Mouse (Mus musculus): ENCODE measurements around the gene Tubg1. TPM values are rescaled to one million over a fixed set of nuclear protein-coding genes. Genes with fewer than 3 reads are reported as not detected.

Tubg1 gene
- polyA plus RNA-seq, 1 experiment from 2014 or later, result 20.6 TPM

- Histone ChIP-seq H3K27me3 (replicated peaks; ENCODE audit: control insufficient read depth, insufficient read depth, low read length) (no peaks in the 10 kb centered on the region), H3K4me1 (replicated peaks; ENCODE audit: control insufficient read depth, insufficient read depth, low read length) (peaks cover 18% of the 10 kb centered on the region), H3K4me2 (replicated peaks; ENCODE audit: low read depth) (peak overlapping the region; percentile 82; the same call in 1 of the 2 replicates), H3K9ac (ENCODE audit: low read depth, low read length) (no peak overlapping the region), H3K9me3 (ENCODE audit: control insufficient read depth) (no peaks in the 10 kb centered on the region), H3K4me3 (ENCODE audit: low read depth, low read length) (no peak overlapping the region), H3K27ac (ENCODE audit: low read depth, low read length) (no peak overlapping the region), H3K36me3 (ENCODE audit: control insufficient read depth, insufficient read depth) (peaks cover 28% of the 10 kb centered on the region)
- ATAC-seq, result no peak
- WGBS, result 84% methylated on average over 18 of the region's 18 CpGs
- no peak for TF ChIP-seq CTCF (IDR thresholded peaks at IDR 0.05; ENCODE audit: low read depth)
Measured at GRCm38 (mm10) chr11:101085617-101086322, 34.0 kb upstream of the Tubg1 start.

GRCm38 (mm10) chr11:101086323-101086674, 33.4 kb upstream of the Tubg1 start:
- WGBS, result 74% methylated on average over 6 of the region's 6 CpGs
- peaks cover 16% of the 10 kb centered on the region for H3K4me1 ChIP-seq (replicated peaks; ENCODE audit: control insufficient read depth, insufficient read depth, low read length)
- ATAC-seq, result no peak
- H3K36me3 ChIP-seq (ENCODE audit: control insufficient read depth, insufficient read depth), result peaks cover 33% of the 10 kb centered on the region
- no peaks in the 10 kb centered on the region for H3K27me3 ChIP-seq (replicated peaks; ENCODE audit: control insufficient read depth, insufficient read depth, low read length)
- peak overlapping the region; percentile 77; the same call in 1 of the 2 replicates for H3K4me3 ChIP-seq (ENCODE audit: low read depth, low read length)
- peak overlapping the region; percentile 90; the same call in 1 of the 2 replicates for H3K27ac ChIP-seq (ENCODE audit: low read depth, low read length)
- H3K9ac ChIP-seq (ENCODE audit: low read depth, low read length), result no peak overlapping the region
- no peak for TF ChIP-seq CTCF (IDR thresholded peaks at IDR 0.05; ENCODE audit: low read depth)
- no peaks in the 10 kb centered on the region for H3K9me3 ChIP-seq (ENCODE audit: control insufficient read depth)
- peak overlapping the region; percentile 82 for H3K4me2 ChIP-seq (replicated peaks; ENCODE audit: low read depth)

GRCm38 (mm10) chr11:101086756-101087681, 32.7 kb upstream of the Tubg1 start, which contains the start of gene Mlx:
Gene Mlx, plus strand, starts transcription at chr11:101087277.
- Histone ChIP-seq H3K9me3 (ENCODE audit: control insufficient read depth) (no peaks in the 10 kb centered on the region), H3K4me2 (replicated peaks; ENCODE audit: low read depth) (peak within 1 kb of the TSS; percentile 82), H3K4me3 (ENCODE audit: low read depth, low read length) (peak within 1 kb of the TSS; percentile 77), H3K36me3 (ENCODE audit: control insufficient read depth, insufficient read depth) (peaks cover 40% of the 10 kb centered on the region), H3K4me1 (replicated peaks; ENCODE audit: control insufficient read depth, insufficient read depth, low read length) (peaks cover 12% of the 10 kb centered on the region; the same call in 1 of the 2 replicates), H3K27me3 (replicated peaks; ENCODE audit: control insufficient read depth, insufficient read depth, low read length) (no peaks in the 10 kb centered on the region), H3K9ac (ENCODE audit: low read depth, low read length) (peak within 1 kb of the TSS; percentile 81), H3K27ac (ENCODE audit: low read depth, low read length) (peak within 1 kb of the TSS; percentile 90)
- no peak for TF ChIP-seq CTCF (IDR thresholded peaks at IDR 0.05; ENCODE audit: low read depth)
- WGBS, result 2% methylated on average over 52 of the region's 52 CpGs
- peak; percentile 83 for ATAC-seq

GRCm38 (mm10) chr11:101087682-101088055, 32.1 kb upstream of the Tubg1 start:
- H3K4me3 ChIP-seq (ENCODE audit: low read depth, low read length), result peak overlapping the region; percentile 77
- no peaks in the 10 kb centered on the region for H3K27me3 ChIP-seq (replicated peaks; ENCODE audit: control insufficient read depth, insufficient read depth, low read length)
- H3K9ac ChIP-seq (ENCODE audit: low read depth, low read length), result peak overlapping the region; percentile 81
- H3K27ac ChIP-seq (ENCODE audit: low read depth, low read length), result peak overlapping the region; percentile 90
- H3K4me2 ChIP-seq (replicated peaks; ENCODE audit: low read depth), result peak overlapping the region; percentile 82
- H3K36me3 ChIP-seq (ENCODE audit: control insufficient read depth, insufficient read depth), result peaks cover 47% of the 10 kb centered on the region
- H3K9me3 ChIP-seq (ENCODE audit: control insufficient read depth), result no peaks in the 10 kb centered on the region
- H3K4me1 ChIP-seq (replicated peaks; ENCODE audit: control insufficient read depth, insufficient read depth, low read length), result peaks cover 12% of the 10 kb centered on the region; the same call in 1 of the 2 replicates
- peak; percentile 36 for ATAC-seq
- TF ChIP-seq CTCF (IDR thresholded peaks at IDR 0.05; ENCODE audit: low read depth), result no peak
- WGBS, result 1% methylated on average over 8 of the region's 8 CpGs

- no peak for TF ChIP-seq CTCF (IDR thresholded peaks at IDR 0.05; ENCODE audit: low read depth)
- no peak for ATAC-seq
- no peaks in the 10 kb centered on the region for H3K27me3 ChIP-seq (replicated peaks; ENCODE audit: control insufficient read depth, insufficient read depth, low read length)
- WGBS, result 86% methylated on average over 1 of the region's 1 CpGs
- H3K27ac ChIP-seq (ENCODE audit: low read depth, low read length), result no peak overlapping the region
- H3K9me3 ChIP-seq (ENCODE audit: control insufficient read depth), result no peaks in the 10 kb centered on the region
- no peak overlapping the region for H3K9ac ChIP-seq (ENCODE audit: low read depth, low read length)
- no peak overlapping the region for H3K4me3 ChIP-seq (ENCODE audit: low read depth, low read length)
- peaks cover 57% of the 10 kb centered on the region for H3K36me3 ChIP-seq (ENCODE audit: control insufficient read depth, insufficient read depth)
- peaks cover 8% of the 10 kb centered on the region; the same call in 1 of the 2 replicates for H3K4me1 ChIP-seq (replicated peaks; ENCODE audit: control insufficient read depth, insufficient read depth, low read length)
- no peak overlapping the region for H3K4me2 ChIP-seq (replicated peaks; ENCODE audit: low read depth)
Measured at GRCm38 (mm10) chr11:101089931-101090330, 29.8 kb upstream of the Tubg1 start.

GRCm38 (mm10) chr11:101094930-101095313, 24.8 kb upstream of the Tubg1 start:
- peak; percentile 25 for ATAC-seq
- no peak for TF ChIP-seq CTCF (IDR thresholded peaks at IDR 0.05; ENCODE audit: low read depth)
- Histone ChIP-seq H3K4me3 (ENCODE audit: low read depth, low read length) (peak overlapping the region; percentile 60), H3K4me2 (replicated peaks; ENCODE audit: low read depth) (peak overlapping the region; percentile 88), H3K36me3 (ENCODE audit: control insufficient read depth, insufficient read depth) (peaks cover 62% of the 10 kb centered on the region), H3K9ac (ENCODE audit: low read depth, low read length) (peak overlapping the region; percentile 73), H3K4me1 (replicated peaks; ENCODE audit: control insufficient read depth, insufficient read depth, low read length) (no peaks in the 10 kb centered on the region), H3K9me3 (ENCODE audit: control insufficient read depth) (no peaks in the 10 kb centered on the region), H3K27ac (ENCODE audit: low read depth, low read length) (no peak overlapping the region), H3K27me3 (replicated peaks; ENCODE audit: control insufficient read depth, insufficient read depth, low read length) (no peaks in the 10 kb centered on the region)
- WGBS, result 1% methylated on average over 18 of the region's 18 CpGs
